Mouse (Mus musculus) MN1 (cell line): Measurements from ENCODE around the gene Dnajc9.
A peak's percentile ranks its signal among the peaks of the same experiment; 100 is the strongest.

Experiments used
- DNase-seq: peaks from one replicate; pipeline ENCODE4 v3.0.0-alpha.2; 2016; ENCODE audit warnings: low spot score

Gene Dnajc9

DNA sequence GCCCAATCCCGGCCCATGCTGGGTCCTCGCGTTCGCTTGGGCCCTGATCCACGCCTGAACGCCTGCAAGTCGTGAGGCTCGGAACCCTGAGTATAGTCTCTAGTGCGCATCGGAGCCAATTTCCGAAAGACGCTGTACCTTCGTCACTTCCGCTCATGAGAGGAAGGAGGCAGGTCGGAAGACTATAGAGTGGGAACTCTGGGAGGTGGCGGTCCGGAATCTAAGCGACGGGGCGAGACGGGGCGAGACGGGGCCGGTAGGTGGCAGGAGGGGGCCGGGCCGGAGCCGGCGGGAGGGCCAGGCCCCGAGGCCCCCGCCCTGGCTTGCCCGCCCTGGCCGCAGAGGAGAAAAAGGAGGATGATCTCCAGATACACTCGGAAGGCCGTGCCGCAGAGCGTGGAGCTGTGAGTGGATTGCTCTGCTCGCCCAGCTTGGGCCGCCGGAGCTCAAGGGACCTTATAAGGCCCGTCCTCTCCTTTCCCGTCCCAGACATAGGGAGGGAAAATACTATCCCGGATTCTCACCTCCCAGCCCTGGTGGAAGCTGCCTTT lies 40.6 kb downstream of the Dnajc9 start, which contains the start of the genes Ecd and Fam149b:
Ecd (minus strand) TSS at position 131 of the 551 bp plus-strand sequence.
Fam149b (plus strand) TSS at position 172 of the 551 bp plus-strand sequence.
- DNase-seq = peak; percentile 97

DNA sequence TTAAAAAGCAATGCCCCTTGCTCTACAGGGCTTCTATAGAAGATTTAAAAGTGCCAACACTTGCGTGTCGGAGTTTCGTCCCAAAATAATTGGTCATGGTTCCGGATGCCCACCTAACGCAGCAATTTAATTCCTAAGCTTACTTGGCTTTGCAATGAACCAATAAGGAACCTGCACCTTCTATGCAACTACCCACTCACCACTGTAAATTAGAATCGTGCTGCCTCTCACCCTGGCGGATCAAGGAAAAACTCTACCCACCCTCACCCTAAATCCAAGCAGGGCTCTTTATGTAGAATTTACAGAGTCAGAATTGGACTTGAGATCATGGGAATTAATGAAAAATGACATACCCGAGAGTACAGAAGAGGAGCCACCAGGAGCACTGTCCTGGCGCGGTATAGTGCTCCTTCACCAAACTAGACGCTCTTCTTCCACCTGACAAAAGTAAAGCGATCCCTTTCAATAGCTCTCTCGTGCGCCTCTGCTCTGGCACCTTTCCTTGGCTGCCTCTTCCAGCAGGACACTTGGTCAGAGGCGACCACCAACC lies 41.2 kb downstream of the Dnajc9 start:
- no peak for DNase-seq

DNA sequence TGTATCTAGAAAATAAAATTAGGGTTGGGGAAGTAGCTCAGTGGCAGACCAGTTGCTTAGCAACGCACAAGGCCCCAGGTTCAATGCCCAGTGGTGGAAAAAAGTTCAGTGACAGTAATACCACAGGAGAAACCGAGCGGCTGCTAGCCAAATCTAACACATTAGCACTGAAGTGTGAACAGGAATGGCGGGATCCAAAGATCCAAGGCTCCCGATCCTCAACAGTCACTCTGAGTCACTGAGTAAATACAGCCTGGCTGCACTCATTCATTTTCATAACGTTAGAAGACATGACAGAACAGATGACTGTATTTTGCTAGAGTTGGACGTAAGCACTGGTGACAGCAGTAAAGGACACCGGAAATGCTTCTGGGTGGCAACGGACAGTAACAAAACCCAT lies 42.8 kb downstream of the Dnajc9 start:
- DNase-seq = peak; percentile 39

DNA sequence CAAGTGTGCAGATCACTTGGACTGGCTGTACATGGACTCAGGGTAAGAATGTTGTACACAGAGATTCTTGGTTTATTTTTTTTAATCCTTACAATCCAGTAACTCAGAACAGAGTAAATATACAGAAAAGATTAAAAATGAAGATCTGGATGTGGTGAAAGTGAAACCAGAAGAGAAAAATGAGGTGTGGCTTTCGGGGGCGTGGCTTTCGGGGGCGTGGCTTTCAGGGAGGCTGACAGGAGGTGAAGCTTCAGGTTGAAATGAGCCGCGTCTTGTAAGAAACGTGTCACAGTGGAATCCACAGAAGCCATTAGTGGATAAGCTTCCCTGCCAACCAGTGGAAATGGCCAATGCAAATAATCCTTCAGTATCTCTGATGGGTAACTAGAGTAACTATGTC lies 47.8 kb downstream of the Dnajc9 start:
- DNase-seq = no peak

DNA sequence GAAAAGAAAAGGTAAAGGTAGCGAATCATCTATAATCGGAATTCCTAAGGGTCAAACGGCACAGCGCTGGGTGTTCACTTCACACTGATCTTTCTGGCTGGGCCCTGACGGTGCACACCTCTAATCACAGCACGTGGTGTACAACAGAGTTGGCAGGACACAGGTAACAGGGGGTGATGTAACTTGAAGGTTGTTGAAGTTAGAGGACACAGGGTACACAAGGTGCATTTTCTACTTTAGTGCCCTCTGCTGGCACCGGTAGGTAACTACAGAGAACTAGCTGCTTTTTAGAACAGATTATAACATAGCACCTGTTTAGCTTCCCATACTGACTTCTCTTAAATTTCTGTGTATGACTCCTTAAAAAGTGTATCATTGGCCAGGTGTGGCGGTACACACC lies 48.6 kb downstream of the Dnajc9 start:
- DNase-seq = no peak

DNA sequence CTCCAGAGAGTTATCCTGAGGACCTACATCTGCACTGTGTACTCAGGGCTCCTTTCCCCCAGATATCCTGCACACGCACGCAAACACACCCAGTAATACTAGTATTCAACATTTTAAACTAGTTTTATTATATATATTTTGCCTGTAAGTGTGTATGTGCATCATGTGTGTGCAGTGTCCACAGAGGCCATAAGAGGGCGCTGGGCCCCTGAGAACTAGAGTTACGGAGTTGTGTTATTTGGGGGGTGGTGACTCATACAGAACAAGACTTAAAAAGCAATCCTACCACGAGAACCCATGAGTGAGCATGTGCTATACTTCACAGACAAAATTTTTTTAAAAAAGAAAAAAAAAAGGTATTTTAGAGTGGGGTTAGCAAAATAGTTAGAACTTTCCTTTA lies 49.3 kb downstream of the Dnajc9 start:
- no peak for DNase-seq
